Mouse (Mus musculus) kidney, postnatal 14 days (tissue): ENCODE results near the gene Arhgap8.
A peak's percentile ranks its signal among the peaks of the same experiment; 100 is the strongest.

ENCODE experiments used
- DNase-seq: peaks from one replicate; pipeline ENCODE4 v3.0.0; 2022; ENCODE audit warnings: mixed read lengths

Arhgap8 gene

DNA sequence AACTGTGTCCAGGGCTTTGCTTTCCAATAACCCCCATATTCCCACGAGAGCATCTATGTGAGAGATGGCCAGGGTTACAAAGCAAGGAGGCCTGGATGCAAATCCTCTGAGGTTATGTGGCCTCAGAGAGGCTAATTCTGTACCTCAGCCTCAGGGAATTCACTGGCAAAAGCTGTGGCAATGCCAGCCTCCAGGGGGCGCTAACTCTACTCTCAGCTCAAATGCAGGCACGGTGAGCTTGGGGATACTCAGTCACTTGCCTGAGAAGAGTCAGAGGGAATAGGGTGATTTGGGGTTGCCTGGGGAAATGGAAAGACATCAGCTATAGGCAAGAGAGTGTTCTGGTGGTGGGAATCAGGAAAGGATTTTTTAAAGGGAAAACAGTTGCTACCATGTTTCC lies 83.8 kb downstream of the Arhgap8 start:
- peak; percentile 50 for DNase-seq

GRCm38 (mm10) chr15:84809275-84809952 lies 89.6 kb downstream of the Arhgap8 start:
- no peak for DNase-seq

GRCm38 (mm10) chr15:84811126-84811525 lies 91.3 kb downstream of the Arhgap8 start:
- no peak for DNase-seq

DNA sequence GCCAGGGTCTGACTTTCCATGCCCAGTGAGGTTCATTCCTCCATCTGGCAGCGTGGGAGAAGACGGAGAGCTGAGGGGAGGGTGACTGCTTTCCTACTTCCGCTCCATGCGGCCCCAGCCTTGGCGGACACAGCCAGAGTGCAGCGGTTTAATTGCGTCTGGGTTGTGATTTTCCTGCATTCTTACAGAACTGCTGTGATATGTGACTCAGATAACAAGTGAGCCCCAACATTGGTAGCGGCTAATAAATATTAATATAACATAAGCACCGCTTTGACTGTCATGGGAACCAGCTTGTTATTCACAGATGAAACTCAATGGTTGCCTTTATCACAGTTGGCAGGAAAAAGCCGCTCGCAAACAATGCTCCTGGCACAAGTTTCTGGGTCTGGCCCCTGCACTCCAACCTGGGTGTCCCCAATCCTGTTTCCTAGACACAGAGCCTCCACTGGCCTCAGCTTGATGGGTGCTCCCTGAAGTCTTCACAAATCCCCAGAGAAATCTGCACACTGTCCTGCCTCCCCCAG lies 93.0 kb downstream of the Arhgap8 start:
- DNase-seq = no peak

DNA sequence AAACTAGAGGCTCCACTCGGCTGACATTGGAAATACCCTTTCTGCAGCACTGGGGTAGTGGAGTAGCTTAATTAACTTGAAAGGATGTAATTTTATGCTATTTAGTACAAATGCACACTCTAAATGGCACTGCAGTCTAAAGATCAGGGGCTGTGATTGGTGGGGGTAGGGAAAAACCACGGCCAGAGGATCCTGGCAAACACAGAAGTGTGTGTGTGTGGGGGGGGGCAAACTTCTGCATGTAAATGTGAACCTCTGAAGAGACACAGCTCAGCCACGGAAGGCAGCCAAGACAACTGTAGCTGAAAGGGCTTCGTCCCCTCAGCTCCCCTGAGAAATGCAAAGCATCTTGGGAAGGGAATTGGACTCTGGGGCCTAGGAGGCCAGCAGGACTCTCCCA lies 95.3 kb downstream of the Arhgap8 start:
- DNase-seq = no peak

DNA sequence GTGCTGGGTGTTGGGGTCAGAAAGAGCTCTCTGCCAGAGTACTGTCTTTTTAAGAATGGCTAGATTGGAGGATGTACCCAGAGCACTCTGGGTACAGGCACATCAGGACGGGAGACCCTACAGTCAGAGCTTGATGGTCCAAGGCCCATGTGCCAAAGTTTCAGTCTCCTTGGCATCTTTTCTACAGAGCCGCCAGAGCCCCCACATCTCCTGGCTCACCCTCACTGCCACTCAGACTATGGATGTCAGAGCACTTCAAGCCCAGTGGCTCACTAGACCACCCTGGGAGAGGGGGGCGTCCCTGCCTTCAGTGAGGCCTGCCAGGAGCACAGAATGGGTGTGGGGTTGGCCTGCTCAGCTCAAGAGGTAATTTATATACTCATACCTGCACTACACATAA lies 97.7 kb downstream of the Arhgap8 start:
- no peak for DNase-seq

GRCm38 (mm10) chr15:84818284-84818683 lies 98.4 kb downstream of the Arhgap8 start:
- DNase-seq = no peak

GRCm38 (mm10) chr15:84820811-84821210 lies 101.0 kb downstream of the Arhgap8 start:
- no peak for DNase-seq
